Mouse (Mus musculus): ENCODE results near the gene Cdkal1.

Gene Cdkal1

GRCm38 (mm10) chr13:29624929-29625328 lies 230.5 kb downstream of the Cdkal1 start:
- DNase-seq (ENCODE audit: low read depth): peak; percentile 16

GRCm38 (mm10) chr13:29623636-29624239 lies 231.7 kb downstream of the Cdkal1 start:
- no peak for DNase-seq (ENCODE audit: low read depth)

- no peak for DNase-seq (ENCODE audit: low read depth)
Observed at GRCm38 (mm10) chr13:29621881-29622280, 233.6 kb downstream of the Cdkal1 start.

- DNase-seq (ENCODE audit: low read depth): no peak
Observed at GRCm38 (mm10) chr13:29621363-29621762, 234.1 kb downstream of the Cdkal1 start.

GRCm38 (mm10) chr13:29620826-29621225 lies 234.6 kb downstream of the Cdkal1 start:
- no peak for DNase-seq (ENCODE audit: low read depth)

GRCm38 (mm10) chr13:29616654-29617171 lies 238.8 kb downstream of the Cdkal1 start:
- DNase-seq (ENCODE audit: low read depth): no peak

GRCm38 (mm10) chr13:29615987-29616386 lies 239.5 kb downstream of the Cdkal1 start:
- DNase-seq (ENCODE audit: low read depth): no peak

GRCm38 (mm10) chr13:29615081-29615480 lies 240.4 kb downstream of the Cdkal1 start:
- DNase-seq (ENCODE audit: low read depth): no peak

- no peak for DNase-seq (ENCODE audit: low read depth)
Observed at GRCm38 (mm10) chr13:29610051-29610931, 245.2 kb downstream of the Cdkal1 start.

- DNase-seq (ENCODE audit: low read depth): no peak
Observed at GRCm38 (mm10) chr13:29609441-29609840, 246.0 kb downstream of the Cdkal1 start.

GRCm38 (mm10) chr13:29604241-29604640 lies 251.2 kb downstream of the Cdkal1 start:
- DNase-seq (ENCODE audit: low read depth): peak; percentile 85

- DNase-seq (ENCODE audit: low read depth): no peak
Observed at GRCm38 (mm10) chr13:29603597-29603996, 251.9 kb downstream of the Cdkal1 start.

GRCm38 (mm10) chr13:29601033-29601432 lies 254.4 kb downstream of the Cdkal1 start:
- DNase-seq (ENCODE audit: low read depth): no peak

GRCm38 (mm10) chr13:29599646-29600045 lies 255.8 kb downstream of the Cdkal1 start:
- DNase-seq (ENCODE audit: low read depth): no peak

GRCm38 (mm10) chr13:29596735-29597134 lies 258.7 kb downstream of the Cdkal1 start:
- no peak for DNase-seq (ENCODE audit: low read depth)

GRCm38 (mm10) chr13:29593096-29593495 lies 262.4 kb downstream of the Cdkal1 start:
- DNase-seq (ENCODE audit: low read depth): no peak

- no peak for DNase-seq (ENCODE audit: low read depth)
Observed at GRCm38 (mm10) chr13:29590685-29591084, 264.8 kb downstream of the Cdkal1 start.

- DNase-seq (ENCODE audit: low read depth): no peak
Observed at GRCm38 (mm10) chr13:29590164-29590563, 265.3 kb downstream of the Cdkal1 start.

GRCm38 (mm10) chr13:29588693-29589092 lies 266.8 kb downstream of the Cdkal1 start:
- no peak for DNase-seq (ENCODE audit: low read depth)

GRCm38 (mm10) chr13:29581762-29582700 lies 273.4 kb downstream of the Cdkal1 start:
- DNase-seq (ENCODE audit: low read depth): no peak

- no peak for DNase-seq (ENCODE audit: low read depth)
Observed at GRCm38 (mm10) chr13:29580780-29581179, 274.7 kb downstream of the Cdkal1 start.

GRCm38 (mm10) chr13:29580009-29580408 lies 275.5 kb downstream of the Cdkal1 start:
- no peak for DNase-seq (ENCODE audit: low read depth)
